Mouse (Mus musculus) liver, adult 2 months (tissue): Measurements from ENCODE around the gene Cmip.

Experiments used
- CTCF ChIP-seq: fragments of 200-500 bp; IDR thresholded peaks from 2 replicates; pipeline ENCODE4 v1.5.1; 2011; ENCODE audit warnings: low read depth, low read length, control low read depth
- POLR2A ChIP-seq: fragments of 200-500 bp; IDR thresholded peaks from 2 replicates; pipeline ENCODE4 v1.6.1; 2011; ENCODE audit warnings: low read length, control low read depth; ENCODE audit not compliant: insufficient read depth; ENCODE audit errors: extremely low read depth

DNA sequence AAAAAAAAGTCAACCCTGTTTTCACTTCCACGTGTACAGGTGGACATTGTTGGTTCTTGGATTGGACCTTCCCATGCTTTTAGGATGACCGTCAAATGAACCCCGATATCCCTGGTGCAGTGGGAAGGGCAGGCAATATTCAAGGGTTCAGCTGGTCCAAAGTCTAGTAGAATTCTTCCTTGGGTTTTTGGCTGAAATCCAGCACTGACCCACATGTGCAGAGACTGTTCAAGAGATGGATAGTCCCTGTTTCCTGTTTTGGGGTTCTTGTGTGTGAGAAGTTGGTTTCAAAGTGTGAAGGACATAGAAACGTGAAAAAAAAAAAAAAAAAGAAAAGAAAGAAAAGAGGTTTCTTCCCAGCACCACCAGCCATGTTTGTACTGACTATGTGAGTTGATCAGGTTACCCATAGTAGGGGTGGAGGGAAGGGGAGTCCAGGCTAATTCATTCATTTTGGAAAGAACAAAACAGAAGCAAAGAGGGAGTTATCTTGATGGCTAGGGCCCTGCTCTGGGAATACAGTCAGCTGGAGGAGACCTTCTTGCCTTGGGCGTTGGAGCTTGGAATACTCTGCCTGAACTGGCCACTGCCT, 243.5 kb downstream of the Cmip start:
- no peak for TF ChIP-seq POLR2A
- TF ChIP-seq CTCF, result no peak
